Mouse (Mus musculus) layer of hippocampus, postnatal 10 days (tissue): ENCODE data around the gene Gm5725. TPM values are rescaled to one million over a fixed set of nuclear protein-coding genes. Genes with fewer than 3 reads are reported as not detected.
"Not testable (repeated sequence)": the region's sequence is repeated elsewhere in the genome, so short reads cannot be mapped to it uniquely, and the experiment has no call there.

Experiments
- DNase-seq, 2 experiments: peaks; one replicate each; pipeline ENCODE4 v3.0.0; 2021; ENCODE audit warnings: low spot score in 2 of 2
- long read RNA-seq: library from polyadenylated mRNA; stranded (forward); transcript quantifications from one replicate; pipeline ENCODE4 v2.0.0, GENCODE M21; 2023
- total RNA-seq, 2 experiments: library from RNA; stranded (reverse); gene quantifications; 2 replicates each; pipeline ENCODE4 v1.2.3; 2021

Gm5725 gene
- total RNA-seq, result not detected
- long read RNA-seq, result 0 reads

DNA sequence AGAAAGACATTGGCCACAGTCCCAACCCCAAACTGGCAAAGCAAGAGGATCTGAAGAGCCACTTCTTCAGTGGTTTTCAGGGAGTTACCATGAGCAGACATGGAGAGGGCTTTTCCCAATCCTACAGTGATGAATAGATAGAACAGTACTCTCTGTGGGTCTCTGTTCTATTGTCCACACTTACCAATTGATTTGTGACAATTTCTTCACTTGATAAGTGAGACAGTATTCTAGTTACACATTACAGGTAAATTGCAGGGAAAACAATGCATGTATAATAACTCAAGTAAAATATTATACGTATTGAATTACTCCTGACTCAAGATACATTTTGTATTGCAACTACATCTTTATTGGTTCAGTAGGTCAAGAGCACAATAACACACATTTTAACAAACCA lies at the start of gene Gm5725:
TSS of gene Gm5725 (minus strand) at position 101 of the 400 bp plus-strand sequence.
- DNase-seq, result not testable (repeated sequence)

GRCm38 (mm10) chr7:21832051-21832450 lies 12.0 kb downstream of the Gm5725 start, which contains the start of gene Vmn1r135:
Vmn1r135 (plus strand) TSS chr7:21832351.
- DNase-seq, result not testable (repeated sequence)

GRCm38 (mm10) chr7:21796628-21797027 lies 47.4 kb downstream of the Gm5725 start, which contains the start of gene Gm4177:
Gm4177 (minus strand) TSS chr7:21796728.
- DNase-seq, result not testable (repeated sequence)

Other genes starting within 250 kb of the Gm5725 start
- gene Vmn1r132, start 230.2 kb downstream of the Gm5725 start, total RNA-seq, result not detected
- not detected for gene Gm4175, start 82.8 kb downstream of the Gm5725 start, total RNA-seq
- not detected for gene Gm4177, start 47.5 kb downstream of the Gm5725 start, total RNA-seq
- gene Vmn1r135, start 11.9 kb downstream of the Gm5725 start, total RNA-seq, result not detected
- gene Gm5891, start 77.0 kb upstream of the Gm5725 start, total RNA-seq, result not detected
- gene Vmn1r137, start 150.3 kb upstream of the Gm5725 start, total RNA-seq, result not detected
- gene Vmn1r138, start 184.6 kb upstream of the Gm5725 start, total RNA-seq, result not detected
- gene Gm6176, start 212.0 kb upstream of the Gm5725 start, total RNA-seq, result not detected
- not detected for gene Vmn1r139, start 224.8 kb upstream of the Gm5725 start, total RNA-seq